Mouse (Mus musculus) thymus, adult 2 months (tissue): ENCODE results near the gene Rere.

ENCODE experiments used
- CTCF ChIP-seq: fragments of 200-500 bp; IDR thresholded peaks from 2 replicates; pipeline ENCODE4 v1.5.1; 2012; ENCODE audit warnings: mild to moderate bottlenecking, control low read depth, low read length, moderate library complexity, borderline replicate concordance; ENCODE audit not compliant: control insufficient read depth, poor library complexity, insufficient read depth; ENCODE audit errors: extremely low read depth
- POLR2A ChIP-seq: fragments of 200-500 bp; IDR thresholded peaks from 2 replicates; pipeline ENCODE4 v1.6.1; 2012; ENCODE audit warnings: mild to moderate bottlenecking, low read length, control low read depth, moderate library complexity; ENCODE audit not compliant: control insufficient read depth, poor library complexity, insufficient read depth; ENCODE audit errors: extremely low read depth

DNA sequence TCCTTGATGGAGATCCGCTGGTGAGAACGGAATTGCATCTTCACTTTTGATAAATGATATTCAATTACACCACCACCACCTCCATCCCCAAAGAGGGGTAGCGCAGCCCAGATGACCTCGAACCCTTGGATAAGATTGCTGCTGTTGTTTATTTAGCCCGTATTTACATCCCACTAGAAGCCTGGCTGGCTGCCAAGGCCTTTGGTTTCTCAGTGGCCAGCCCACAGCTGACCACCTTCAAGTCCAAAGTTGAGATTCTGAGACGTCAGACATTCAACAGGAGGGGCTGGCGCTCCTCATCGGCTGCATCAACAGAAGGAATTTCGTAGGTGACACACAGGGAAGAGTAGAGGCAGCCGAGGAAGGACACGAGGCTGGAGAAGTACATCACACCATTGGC, 347.8 kb downstream of the Rere start:
- no peak for TF ChIP-seq CTCF
- TF ChIP-seq POLR2A: no peak
